Mouse (Mus musculus): ENCODE measurements around the gene Samd1.

- TF ChIP-seq CTCF (IDR thresholded peaks at IDR 0.05; ENCODE audit: extremely low read depth, insufficient read depth, low read length) (no peak), POLR2A (IDR thresholded peaks at IDR 0.05; ENCODE audit: extremely low read depth, insufficient read depth, low read length) (no peak)
These were observed 26.4 kb upstream of the Samd1 start for GRCm38 (mm10) chr8:83971121-83971520.
